1 mouse cellular context compared by ENCODE assay signal in the genomic region with DNA sequence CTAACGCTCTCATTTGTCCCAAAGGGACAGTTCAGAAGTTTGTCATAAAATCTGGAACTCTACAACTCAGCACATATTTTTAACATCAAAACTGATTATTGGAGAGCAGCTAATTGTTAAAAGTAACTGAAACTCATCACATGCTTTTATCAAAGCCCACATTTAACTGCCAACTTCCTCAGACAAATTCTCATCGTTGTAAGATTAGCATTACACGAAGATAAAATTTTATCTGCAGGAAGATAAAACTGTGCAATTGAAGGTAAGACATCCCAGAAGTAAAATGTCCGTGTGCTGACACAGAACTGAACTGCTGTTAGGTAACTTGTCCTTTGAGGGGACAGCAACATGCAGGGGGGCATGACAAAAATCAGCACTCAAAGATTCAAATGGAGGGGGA.
TF ChIP-seq lines count a peak whose summit lies in the region.

No protein-coding gene starts in this region.

TF ChIP-seq in MEL, 35 proteins besides CTCF, POLR2A, EP300 and RAD21 (continued from another document):
- TF ChIP-seq POLR2AphosphoS2 (IDR thresholded peaks at IDR 0.05; ENCODE audit: low read length) (no peak), UBTF (IDR thresholded peaks at IDR 0.05; ENCODE audit: borderline replicate concordance, insufficient read depth, low read depth, low read length) (no peak), CHD2 (IDR thresholded peaks at IDR 0.05; ENCODE audit: low read length) (peak; percentile 17; the same call in 1 of the 2 replicates), GATA1 (IDR thresholded peaks at IDR 0.05; ENCODE audit: low read depth, low read length) (peak; percentile 99), USF2 (IDR thresholded peaks at IDR 0.05; ENCODE audit: borderline replicate concordance in 1 of 2, insufficient read depth in 1 of 2, low read depth in 1 of 2, low read length in 2 of 2) (no peak), USF1 (IDR thresholded peaks at IDR 0.05; ENCODE audit: low read depth, low read length) (peak; percentile 55), MYB (IDR thresholded peaks at IDR 0.05; ENCODE audit: low read depth, low read length) (peak; percentile 99), ZMIZ1 (IDR thresholded peaks at IDR 0.05; ENCODE audit: low read depth, low read length) (no peak), JUND (IDR thresholded peaks at IDR 0.05; ENCODE audit: low read depth, low read length) (no peak), ZKSCAN1 (IDR thresholded peaks at IDR 0.05; ENCODE audit: low read depth, low read length) (no peak), BHLHE40 (IDR thresholded peaks at IDR 0.05; ENCODE audit: borderline replicate concordance, low read depth, low read length) (peak; percentile 66; the same call in 1 of the 2 replicates), TAL1 (IDR thresholded peaks at IDR 0.05; ENCODE audit: low read length) (no peak), POLR2AphosphoS5 (IDR thresholded peaks at IDR 0.05; ENCODE audit: borderline replicate concordance, low read depth, low read length) (no peak), MXI1 (IDR thresholded peaks at IDR 0.05; ENCODE audit: low read depth, low read length) (no peak; the same call in 1 of the 2 replicates), TCF12 (IDR thresholded peaks at IDR 0.05; ENCODE audit: low read depth, low read length) (peak; percentile 97), HCFC1 (IDR thresholded peaks at IDR 0.05; ENCODE audit: low read depth, low read length) (peak; percentile 46), ZC3H11A (IDR thresholded peaks at IDR 0.05; ENCODE audit: low read depth, low read length) (no peak), GABPA (IDR thresholded peaks at IDR 0.05; ENCODE audit: low read depth, low read length) (peak; percentile 68; the same call in 1 of the 2 replicates), RCOR1 (IDR thresholded peaks at IDR 0.05; ENCODE audit: low read depth, low read length) (peak; percentile 92), ETS1 (IDR thresholded peaks at IDR 0.05; ENCODE audit: low read depth, low read length) (peak; percentile 93), ZNF384 (IDR thresholded peaks at IDR 0.05; ENCODE audit: low read depth, low read length) (peak; percentile 69; the same call in 1 of the 2 replicates), MAX (IDR thresholded peaks at IDR 0.05; ENCODE audit: low read length) (no peak), E2F4 (IDR thresholded peaks at IDR 0.05; ENCODE audit: borderline replicate concordance, low read depth, low read length) (no peak), SMC3 (IDR thresholded peaks at IDR 0.05; ENCODE audit: low read depth, low read length) (no peak), NELFE (IDR thresholded peaks at IDR 0.05; ENCODE audit: low read depth, low read length) (no peak), TBP (IDR thresholded peaks at IDR 0.05; ENCODE audit: low read depth, low read length) (no peak)
